Mouse (Mus musculus) MEL (cell line): ENCODE measurements around the gene Dync1li2. TPM values are rescaled to one million over a fixed set of nuclear protein-coding genes. Genes with fewer than 3 reads are reported as not detected.

Source experiments
- DNase-seq: peaks from one replicate; pipeline ENCODE4 v3.0.0; 2011; ENCODE audit warnings: low read depth, low spot score
- H3K27ac ChIP-seq: 2 replicates; pipeline ENCODE4 v1.5.1; 2012; ENCODE audit warnings: low read depth, mild to moderate bottlenecking, control low read depth, low read length, moderate library complexity; ENCODE audit not compliant: control insufficient read depth
- H3K27me3 ChIP-seq, 2 experiments: fragments of 150-350 bp in 1 of 2; sonication (generic) in 1 of 2; 2 replicates each; pipeline ENCODE4 v1.6.1; 2012; ENCODE audit warnings: low read length in 2 of 2, mild to moderate bottlenecking in 2 of 2, improper control_type of control experiment in 1 of 2, moderate library complexity in 1 of 2; ENCODE audit not compliant: insufficient read depth in 2 of 2, control insufficient read depth in 1 of 2
- H3K36me3 ChIP-seq, 2 experiments: 2 replicates each; pipeline ENCODE4 v1.6.1; 2012 to 2014; ENCODE audit warnings: low read length in 2 of 2, improper control_type of control experiment in 1 of 2, inconsistent platforms in 1 of 2, mild to moderate bottlenecking in 1 of 2; ENCODE audit not compliant: insufficient read depth in 2 of 2, control insufficient read depth in 1 of 2
- H3K4me1 ChIP-seq, 2 experiments: fragments of 150-350 bp in 1 of 2; sonication (generic) in 1 of 2; 2 replicates each; pipeline ENCODE4 v1.6.1; 2012; ENCODE audit warnings: low read length in 2 of 2, improper control_type of control experiment in 1 of 2, mild to moderate bottlenecking in 1 of 2; ENCODE audit not compliant: insufficient read depth in 2 of 2, control insufficient read depth in 1 of 2
- H3K4me3 ChIP-seq, 2 experiments: fragments of 150-350 bp in 1 of 2; sonication (generic) in 1 of 2; 2 replicates each; pipeline ENCODE4 v1.5.1; 2012; ENCODE audit warnings: low read depth in 2 of 2, low read length in 2 of 2, mild to moderate bottlenecking in 2 of 2, moderate library complexity in 2 of 2, control low read depth in 1 of 2, improper control_type of control experiment in 1 of 2; ENCODE audit not compliant: control insufficient read depth in 1 of 2, insufficient read depth in 1 of 2
- H3K79me2 ChIP-seq: 2 replicates; pipeline ENCODE4 v1.6.1; 2012; ENCODE audit warnings: mild to moderate bottlenecking, low read length, moderate library complexity; ENCODE audit not compliant: control insufficient read depth, poor library complexity, insufficient read depth
- H3K9ac ChIP-seq: 2 replicates; pipeline ENCODE4 v1.6.1; 2012; ENCODE audit warnings: low read depth, mild to moderate bottlenecking, control low read depth, low read length, moderate library complexity; ENCODE audit not compliant: control insufficient read depth, poor library complexity, severe bottlenecking
- H3K9me3 ChIP-seq: fragments of 150-350 bp; sonication (generic); replicated peaks from 2 replicates; pipeline ENCODE4 v1.6.1; 2012; ENCODE audit warnings: mild to moderate bottlenecking, low read length, improper control_type of control experiment, moderate library complexity; ENCODE audit not compliant: insufficient read depth
- CHD2 ChIP-seq: IDR thresholded peaks from 2 replicates; pipeline ENCODE4 v1.6.1; 2011; ENCODE audit warnings: low read length, improper control_type of control experiment
- ELF1 ChIP-seq: IDR thresholded peaks from 2 replicates; pipeline ENCODE4 v1.6.1; 2014; ENCODE audit warnings: low read depth, mild to moderate bottlenecking, inconsistent platforms, low read length, improper control_type of control experiment, moderate library complexity
- EP300 ChIP-seq, 2 experiments: IDR thresholded peaks; 2 replicates each; pipeline ENCODE4 v1.6.1; 2011; ENCODE audit warnings: improper control_type of control experiment in 2 of 2, low read length in 2 of 2, low read depth in 1 of 2, mild to moderate bottlenecking in 1 of 2
- ETS1 ChIP-seq: IDR thresholded peaks from 2 replicates; pipeline ENCODE4 v1.6.1; 2012; ENCODE audit warnings: low read depth, mild to moderate bottlenecking, inconsistent platforms, low read length, improper control_type of control experiment, moderate library complexity
- MAX ChIP-seq: IDR thresholded peaks from 2 replicates; pipeline ENCODE4 v1.6.1; 2011; ENCODE audit warnings: low read length, improper control_type of control experiment
- MEF2A ChIP-seq: IDR thresholded peaks from 2 replicates; pipeline ENCODE4 v1.6.1; 2014; ENCODE audit warnings: low read depth, mild to moderate bottlenecking, inconsistent platforms, low read length, improper control_type of control experiment; ENCODE audit not compliant: poor library complexity, insufficient replicate concordance, severe bottlenecking; ENCODE audit errors: extremely low read depth
- POLR2AphosphoS5 ChIP-seq: IDR thresholded peaks from 2 replicates; pipeline ENCODE4 v1.6.1; 2012; ENCODE audit warnings: low read depth, borderline replicate concordance, mild to moderate bottlenecking, inconsistent platforms, low read length, moderate library complexity, mixed read lengths
- RCOR1 ChIP-seq: IDR thresholded peaks from 2 replicates; pipeline ENCODE4 v1.6.1; 2012; ENCODE audit warnings: low read depth, mild to moderate bottlenecking, inconsistent platforms, low read length, improper control_type of control experiment
- SIN3A ChIP-seq: IDR thresholded peaks from 2 replicates; pipeline ENCODE4 v1.6.1; 2012; ENCODE audit warnings: low read length, improper control_type of control experiment, inconsistent platforms
- SMC3 ChIP-seq: IDR thresholded peaks from 2 replicates; pipeline ENCODE4 v1.6.1; 2011; ENCODE audit warnings: low read depth, low read length, improper control_type of control experiment
- TCF12 ChIP-seq: IDR thresholded peaks from 2 replicates; pipeline ENCODE4 v1.6.1; 2014; ENCODE audit warnings: low read depth, mild to moderate bottlenecking, inconsistent platforms, low read length, improper control_type of control experiment, moderate library complexity
- USF1 ChIP-seq: IDR thresholded peaks from 2 replicates; pipeline ENCODE4 v1.6.1; 2014; ENCODE audit warnings: low read depth, mild to moderate bottlenecking, inconsistent platforms, low read length, improper control_type of control experiment, moderate library complexity
- USF2 ChIP-seq, 2 experiments: IDR thresholded peaks; 2 replicates each; pipeline ENCODE4 v1.6.1; 2011 to 2012; ENCODE audit warnings: improper control_type of control experiment in 2 of 2, low read length in 2 of 2, borderline replicate concordance in 1 of 2, inconsistent platforms in 1 of 2, low read depth in 1 of 2, mild to moderate bottlenecking in 1 of 2; ENCODE audit not compliant: insufficient read depth in 1 of 2
- ZKSCAN1 ChIP-seq: IDR thresholded peaks from 2 replicates; pipeline ENCODE4 v1.6.1; 2012; ENCODE audit warnings: low read depth, mild to moderate bottlenecking, inconsistent platforms, low read length, improper control_type of control experiment, moderate library complexity
- ZMIZ1 ChIP-seq: IDR thresholded peaks from 2 replicates; pipeline ENCODE4 v1.6.1; 2012; ENCODE audit warnings: low read depth, mild to moderate bottlenecking, inconsistent platforms, low read length, improper control_type of control experiment, moderate library complexity
- ZNF384 ChIP-seq: IDR thresholded peaks from 2 replicates; pipeline ENCODE4 v1.6.1; 2012; ENCODE audit warnings: low read depth, mild to moderate bottlenecking, inconsistent platforms, low read length, improper control_type of control experiment
- polyA plus RNA-seq, 2 experiments: library from polyadenylated mRNA; stranded (reverse) in 1 of 2; unstranded in 1 of 2; fragments of >175 nt in 1 of 2; fragments of >200 nt in 1 of 2; gene quantifications; 2 replicates each; pipeline versions ENCODE4 v1.2.1 to v1.2.4; 2012; ENCODE audit warnings: low replicate concordance in 2 of 2, low read depth in 1 of 2; ENCODE audit not compliant: insufficient read length in 2 of 2, insufficient read depth in 1 of 2, missing spikeins in 1 of 2
- total RNA-seq: library from RNA; depleted of rRNA; stranded (reverse); fragments of 300-350 nt; gene quantifications from 2 replicates; pipeline ENCODE4 v1.2.3, GENCODE M21; 2012

Gene Dync1li2
- total and polyA plus RNA-seq, 3 experiments: 22.4 to 23.8 TPM; not detected in 1

DNA sequence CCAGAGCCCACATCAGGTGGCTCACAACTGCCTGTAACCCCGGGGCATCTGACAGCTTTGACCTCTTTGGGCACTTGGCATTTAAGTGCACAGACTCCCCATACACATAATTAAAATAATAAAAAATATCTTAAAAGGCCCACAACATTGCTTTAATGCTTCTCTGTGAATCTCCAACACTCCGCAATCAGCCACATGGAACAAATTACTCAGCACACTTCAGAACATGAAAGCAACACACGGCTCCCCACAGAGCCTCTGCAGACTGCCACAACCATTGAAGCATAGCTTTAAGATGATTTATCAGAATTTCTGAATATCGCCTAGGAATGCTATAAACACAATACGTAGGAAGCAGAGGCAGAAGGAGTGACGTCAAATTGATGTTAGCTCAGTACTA, 26.8 kb downstream of the Dync1li2 start:
- Histone ChIP-seq H3K9ac (no peak overlapping the region), H3K36me3 (peaks cover 0 to 9% of the 10 kb centered on the region in 2 experiments; a peak in 2 of 4 replicates), H3K79me2 (no peaks in the 10 kb centered on the region), H3K4me3 (no peak overlapping the region), H3K9me3 (no peaks in the 10 kb centered on the region), H3K27me3 (no peaks in the 10 kb centered on the region), H3K27ac (no peak overlapping the region), H3K4me1 (no peaks in the 10 kb centered on the region)
- no peak for DNase-seq
- TF ChIP-seq SMC3 (no peak), RCOR1 (no peak), POLR2AphosphoS5 (no peak), MEF2A (no peak), SIN3A (no peak), ELF1 (no peak), USF1 (no peak), EP300 (IDR thresholded peaks at IDR 0.05; ENCODE audit: low read depth in 1 of 2, low read length in 2 of 2) (no peak), ZMIZ1 (no peak), ZNF384 (no peak), USF2 (IDR thresholded peaks at IDR 0.05; ENCODE audit: borderline replicate concordance in 1 of 2, insufficient read depth in 1 of 2, low read depth in 1 of 2, low read length in 2 of 2) (no peak), ZKSCAN1 (no peak)

- TF ChIP-seq ETS1 (no peak), RCOR1 (no peak), CHD2 (no peak), TCF12 (no peak), SMC3 (no peak), MAX (no peak)
- peaks cover 0 to 7% of the 10 kb centered on the region in 2 experiments; a peak in 2 of 4 replicates for H3K36me3 ChIP-seq
- H3K9ac ChIP-seq: no peak overlapping the region
- H3K27ac ChIP-seq: no peak overlapping the region
- H3K9me3 ChIP-seq: no peaks in the 10 kb centered on the region
- H3K4me3 ChIP-seq: no peak overlapping the region
- no peaks in the 10 kb centered on the region for H3K79me2 ChIP-seq
- H3K27me3 ChIP-seq: no peaks in the 10 kb centered on the region
- no peak for DNase-seq
- no peaks in the 10 kb centered on the region for H3K4me1 ChIP-seq
Measured at GRCm38 (mm10) chr8:104414204-104414603, 28.6 kb downstream of the Dync1li2 start.
